ENCODE assay signal across 14 mouse cellular contexts in genomic region chr3:156851921-156852320, GRCm38 (mm10).
DNase-seq lines count a peak whose midpoint lies in the region; ATAC-seq and TF ChIP-seq lines count a peak whose summit lies in the region.
"Had no signal": no experiment of that assay in that cellular context is flagged by ENCODE, and none has a peak within 500 bp of the region (broad histone marks: within the 10 kb centered on the region; RNA-seq: fewer than 3 reads in every experiment).

No protein-coding gene starts in this region.

- no peak overlapping the region for H3K27ac ChIP-seq in forebrain, embryonic 14.5 days (ENCODE audit: low read depth, low read length)
- no peak overlapping the region for H3K27ac ChIP-seq in forebrain, embryonic 13.5 days
- H3K27ac ChIP-seq in cerebellum, adult 2 months (ENCODE audit: insufficient read depth, low read length), result peak overlapping the region; percentile 59
- H3K27ac ChIP-seq: kidney, postnatal 0 days; limb, embryonic 12.5 days had no signal

- H3K36me3 ChIP-seq in forebrain, embryonic 14.5 days (ENCODE audit: control insufficient read depth, insufficient read depth, low read length), result no peaks in the 10 kb centered on the region
- no peaks in the 10 kb centered on the region for H3K36me3 ChIP-seq in forebrain, embryonic 13.5 days (ENCODE audit: poor library complexity, severe bottlenecking)
- H3K36me3 ChIP-seq: limb, embryonic 12.5 days had no signal

- no peak overlapping the region for H3K4me2 ChIP-seq in forebrain, embryonic 14.5 days (ENCODE audit: low read length)
- no peak overlapping the region for H3K4me2 ChIP-seq in forebrain, embryonic 13.5 days
- H3K4me2 ChIP-seq: limb, embryonic 12.5 days had no signal

- no peak for ATAC-seq in forebrain, embryonic 14.5 days
- ATAC-seq in forebrain, embryonic 13.5 days, result no peak
- ATAC-seq in megakaryocyte, adult 5-6 weeks (ENCODE audit: poor library complexity, severe bottlenecking), result no peak
- ATAC-seq in inflammation-experienced regulatory T-cells, adult 6 months, result no peak
- ATAC-seq: forebrain, embryonic 16.5 days had no signal

- peak; percentile 27 for DNase-seq in forebrain, embryonic 14.5 days (ENCODE audit: low spot score)
- peak; percentile 66 to 81 for DNase-seq in cerebellum, adult 2 months
- peak; percentile 11 to 32 for DNase-seq in frontal cortex, postnatal 14 days (ENCODE audit: low spot score in 2 of 2)
- peak; percentile 32 to 64 for DNase-seq in right cerebral cortex, postnatal 10 days (ENCODE audit: low spot score in 2 of 2)
- DNase-seq in gastrocnemius, postnatal 14 days, result no peak
- DNase-seq: adrenal gland, postnatal 14 days; heart, postnatal 10 days; lung, adult 2 months had no signal

- no peak overlapping the region for H3K4me3 ChIP-seq in forebrain, embryonic 14.5 days (ENCODE audit: low read depth, low read length)
- H3K4me3 ChIP-seq in forebrain, embryonic 13.5 days, result no peak overlapping the region
- no peak overlapping the region for H3K4me3 ChIP-seq in cerebellum, adult 2 months (replicated peaks; ENCODE audit: insufficient read depth, low read depth, low read length)
- H3K4me3 ChIP-seq: limb, embryonic 12.5 days had no signal

- H3K9ac ChIP-seq in forebrain, embryonic 14.5 days (ENCODE audit: low read length), result no peak overlapping the region
- no peak overlapping the region for H3K9ac ChIP-seq in forebrain, embryonic 13.5 days
- H3K9ac ChIP-seq: limb, embryonic 12.5 days had no signal

- H3K27me3 ChIP-seq in forebrain, embryonic 14.5 days (replicated peaks; ENCODE audit: control insufficient read depth, insufficient read depth, low read length), result no peaks in the 10 kb centered on the region
- no peaks in the 10 kb centered on the region for H3K27me3 ChIP-seq in forebrain, embryonic 13.5 days
- no peaks in the 10 kb centered on the region for H3K27me3 ChIP-seq in cerebellum, adult 2 months (ENCODE audit: control insufficient read depth, insufficient read depth, low read length)
- H3K27me3 ChIP-seq: limb, embryonic 12.5 days had no signal

- TF ChIP-seq POLR2A in cerebellum, adult 2 months (IDR thresholded peaks at IDR 0.05; ENCODE audit: borderline replicate concordance, insufficient read depth, low read length), result no peak

- 56% methylated on average over 3 of the region's 3 CpGs for WGBS in forebrain, embryonic 14.5 days
- 69% methylated on average over 3 of the region's 3 CpGs for WGBS in forebrain, embryonic 13.5 days
- 5% methylated on average over 3 of the region's 3 CpGs for WGBS in cerebellum, adult 2 months

- TF ChIP-seq CTCF in cerebellum, adult 2 months (IDR thresholded peaks at IDR 0.05; ENCODE audit: borderline replicate concordance, insufficient read depth, low read depth, low read length), result no peak

- H3K4me1 ChIP-seq in forebrain, embryonic 14.5 days (ENCODE audit: control insufficient read depth, insufficient read depth, low read length), result no peaks in the 10 kb centered on the region
- 0 out of 2 replicates have a peak, but pooled peaks cover 3% of the 10 kb centered on the region for H3K4me1 ChIP-seq in forebrain, embryonic 13.5 days
- H3K4me1 ChIP-seq in cerebellum, adult 2 months (ENCODE audit: control insufficient read depth, insufficient read depth, low read length), result peaks cover 14% of the 10 kb centered on the region; the same call in 1 of the 2 replicates
- H3K4me1 ChIP-seq: limb, embryonic 12.5 days had no signal

- H3K9me3 ChIP-seq in forebrain, embryonic 14.5 days (replicated peaks; ENCODE audit: control insufficient read depth, low read length), result no peaks in the 10 kb centered on the region
- no peaks in the 10 kb centered on the region for H3K9me3 ChIP-seq in forebrain, embryonic 13.5 days (replicated peaks)
- H3K9me3 ChIP-seq: limb, embryonic 12.5 days had no signal

- intact Hi-C loops in gastrocnemius, postnatal 14 days (cut with DNase I; ENCODE audit: low total_unique reads), result no loop called here
